Mouse (Mus musculus) MEL (cell line): Measurements from ENCODE around the gene Tpd52l1. TPM values are rescaled to one million over a fixed set of nuclear protein-coding genes. Genes with fewer than 3 reads are reported as not detected.

Source experiments
- DNase-seq: peaks from one replicate; pipeline ENCODE4 v3.0.0; 2011; ENCODE audit warnings: low read depth, low spot score
- H3K27ac ChIP-seq: 2 replicates; pipeline ENCODE4 v1.5.1; 2012; ENCODE audit warnings: low read depth, mild to moderate bottlenecking, control low read depth, low read length, moderate library complexity; ENCODE audit not compliant: control insufficient read depth
- H3K27me3 ChIP-seq, 2 experiments: fragments of 150-350 bp in 1 of 2; sonication (generic) in 1 of 2; 2 replicates each; pipeline ENCODE4 v1.6.1; 2012; ENCODE audit warnings: low read length in 2 of 2, mild to moderate bottlenecking in 2 of 2, improper control_type of control experiment in 1 of 2, moderate library complexity in 1 of 2; ENCODE audit not compliant: insufficient read depth in 2 of 2, control insufficient read depth in 1 of 2
- H3K36me3 ChIP-seq, 2 experiments: 2 replicates each; pipeline ENCODE4 v1.6.1; 2012 to 2014; ENCODE audit warnings: low read length in 2 of 2, improper control_type of control experiment in 1 of 2, inconsistent platforms in 1 of 2, mild to moderate bottlenecking in 1 of 2; ENCODE audit not compliant: insufficient read depth in 2 of 2, control insufficient read depth in 1 of 2
- H3K4me1 ChIP-seq, 2 experiments: fragments of 150-350 bp in 1 of 2; sonication (generic) in 1 of 2; 2 replicates each; pipeline ENCODE4 v1.6.1; 2012; ENCODE audit warnings: low read length in 2 of 2, improper control_type of control experiment in 1 of 2, mild to moderate bottlenecking in 1 of 2; ENCODE audit not compliant: insufficient read depth in 2 of 2, control insufficient read depth in 1 of 2
- H3K4me3 ChIP-seq, 2 experiments: fragments of 150-350 bp in 1 of 2; sonication (generic) in 1 of 2; 2 replicates each; pipeline ENCODE4 v1.5.1; 2012; ENCODE audit warnings: low read depth in 2 of 2, low read length in 2 of 2, mild to moderate bottlenecking in 2 of 2, moderate library complexity in 2 of 2, control low read depth in 1 of 2, improper control_type of control experiment in 1 of 2; ENCODE audit not compliant: control insufficient read depth in 1 of 2, insufficient read depth in 1 of 2
- H3K79me2 ChIP-seq: 2 replicates; pipeline ENCODE4 v1.6.1; 2012; ENCODE audit warnings: mild to moderate bottlenecking, low read length, moderate library complexity; ENCODE audit not compliant: control insufficient read depth, poor library complexity, insufficient read depth
- H3K9ac ChIP-seq: 2 replicates; pipeline ENCODE4 v1.6.1; 2012; ENCODE audit warnings: low read depth, mild to moderate bottlenecking, control low read depth, low read length, moderate library complexity; ENCODE audit not compliant: control insufficient read depth, poor library complexity, severe bottlenecking
- H3K9me3 ChIP-seq: fragments of 150-350 bp; sonication (generic); replicated peaks from 2 replicates; pipeline ENCODE4 v1.6.1; 2012; ENCODE audit warnings: mild to moderate bottlenecking, low read length, improper control_type of control experiment, moderate library complexity; ENCODE audit not compliant: insufficient read depth
- CHD1 ChIP-seq: IDR thresholded peaks from 2 replicates; pipeline ENCODE4 v1.6.1; 2012; ENCODE audit warnings: low read depth, mild to moderate bottlenecking, inconsistent platforms, low read length, improper control_type of control experiment
- CTCF ChIP-seq, 3 experiments: IDR thresholded peaks in 2 of 3; conservative IDR thresholded peaks in 1 of 3; 2 replicates each; pipeline ENCODE4 v1.5.1; 2011 to 2012; ENCODE audit warnings: low read length in 3 of 3, low read depth in 2 of 3, mild to moderate bottlenecking in 2 of 3, improper control_type of control experiment in 1 of 3, inconsistent platforms in 1 of 3, mixed read lengths in 1 of 3, moderate library complexity in 1 of 3; ENCODE audit not compliant: control insufficient read depth in 1 of 3, insufficient read depth in 1 of 3, poor library complexity in 1 of 3, severe bottlenecking in 1 of 3
- E2F4 ChIP-seq: IDR thresholded peaks from 2 replicates; pipeline ENCODE4 v1.6.1; 2011; ENCODE audit warnings: low read depth, low read length, improper control_type of control experiment, borderline replicate concordance
- ELF1 ChIP-seq: IDR thresholded peaks from 2 replicates; pipeline ENCODE4 v1.6.1; 2014; ENCODE audit warnings: low read depth, mild to moderate bottlenecking, inconsistent platforms, low read length, improper control_type of control experiment, moderate library complexity
- GABPA ChIP-seq: IDR thresholded peaks from 2 replicates; pipeline ENCODE4 v1.6.1; 2012; ENCODE audit warnings: low read depth, mild to moderate bottlenecking, inconsistent platforms, low read length, improper control_type of control experiment, moderate library complexity
- KAT2A ChIP-seq: conservative IDR thresholded peaks from 2 replicates; pipeline ENCODE4 v1.6.1; 2012; ENCODE audit warnings: low read depth, low read length, improper control_type of control experiment, inconsistent platforms
- MAFK ChIP-seq: IDR thresholded peaks from 2 replicates; pipeline ENCODE4 v1.6.1; 2011; ENCODE audit warnings: low read depth, mild to moderate bottlenecking, low read length, improper control_type of control experiment, borderline replicate concordance
- MAZ ChIP-seq: IDR thresholded peaks from 2 replicates; pipeline ENCODE4 v1.6.1; 2012; ENCODE audit warnings: low read depth, mild to moderate bottlenecking, inconsistent platforms, low read length, improper control_type of control experiment
- MEF2A ChIP-seq: IDR thresholded peaks from 2 replicates; pipeline ENCODE4 v1.6.1; 2014; ENCODE audit warnings: low read depth, mild to moderate bottlenecking, inconsistent platforms, low read length, improper control_type of control experiment; ENCODE audit not compliant: poor library complexity, insufficient replicate concordance, severe bottlenecking; ENCODE audit errors: extremely low read depth
- MXI1 ChIP-seq: IDR thresholded peaks from 2 replicates; pipeline ENCODE4 v1.6.1; 2011; ENCODE audit warnings: mild to moderate bottlenecking, low read depth, low read length, improper control_type of control experiment
- MYB ChIP-seq: IDR thresholded peaks from 2 replicates; pipeline ENCODE4 v1.6.1; 2011; ENCODE audit warnings: mild to moderate bottlenecking, low read depth, low read length, improper control_type of control experiment
- MYC ChIP-seq: IDR thresholded peaks from 2 replicates; pipeline ENCODE4 v1.6.1; 2011; ENCODE audit warnings: low read depth, mild to moderate bottlenecking, low read length, improper control_type of control experiment, moderate library complexity
- POLR2AphosphoS2 ChIP-seq: IDR thresholded peaks from 2 replicates; pipeline ENCODE4 v1.6.1; 2011; ENCODE audit warnings: low read length, improper control_type of control experiment
- RAD21 ChIP-seq: IDR thresholded peaks from 2 replicates; pipeline ENCODE4 v1.6.1; 2011; ENCODE audit warnings: mild to moderate bottlenecking, low read depth, low read length, improper control_type of control experiment
- RCOR1 ChIP-seq: IDR thresholded peaks from 2 replicates; pipeline ENCODE4 v1.6.1; 2012; ENCODE audit warnings: low read depth, mild to moderate bottlenecking, inconsistent platforms, low read length, improper control_type of control experiment
- TCF12 ChIP-seq: IDR thresholded peaks from 2 replicates; pipeline ENCODE4 v1.6.1; 2014; ENCODE audit warnings: low read depth, mild to moderate bottlenecking, inconsistent platforms, low read length, improper control_type of control experiment, moderate library complexity
- USF1 ChIP-seq: IDR thresholded peaks from 2 replicates; pipeline ENCODE4 v1.6.1; 2014; ENCODE audit warnings: low read depth, mild to moderate bottlenecking, inconsistent platforms, low read length, improper control_type of control experiment, moderate library complexity
- USF2 ChIP-seq, 2 experiments: IDR thresholded peaks; 2 replicates each; pipeline ENCODE4 v1.6.1; 2011 to 2012; ENCODE audit warnings: improper control_type of control experiment in 2 of 2, low read length in 2 of 2, borderline replicate concordance in 1 of 2, inconsistent platforms in 1 of 2, low read depth in 1 of 2, mild to moderate bottlenecking in 1 of 2; ENCODE audit not compliant: insufficient read depth in 1 of 2
- ZC3H11A ChIP-seq: IDR thresholded peaks from 2 replicates; pipeline ENCODE4 v1.6.1; 2012; ENCODE audit warnings: low read depth, mild to moderate bottlenecking, inconsistent platforms, low read length, improper control_type of control experiment
- ZKSCAN1 ChIP-seq: IDR thresholded peaks from 2 replicates; pipeline ENCODE4 v1.6.1; 2012; ENCODE audit warnings: low read depth, mild to moderate bottlenecking, inconsistent platforms, low read length, improper control_type of control experiment, moderate library complexity
- ZMIZ1 ChIP-seq: IDR thresholded peaks from 2 replicates; pipeline ENCODE4 v1.6.1; 2012; ENCODE audit warnings: low read depth, mild to moderate bottlenecking, inconsistent platforms, low read length, improper control_type of control experiment, moderate library complexity
- ZNF384 ChIP-seq: IDR thresholded peaks from 2 replicates; pipeline ENCODE4 v1.6.1; 2012; ENCODE audit warnings: low read depth, mild to moderate bottlenecking, inconsistent platforms, low read length, improper control_type of control experiment
- polyA plus RNA-seq, 2 experiments: library from polyadenylated mRNA; stranded (reverse) in 1 of 2; unstranded in 1 of 2; fragments of >175 nt in 1 of 2; fragments of >200 nt in 1 of 2; gene quantifications; 2 replicates each; pipeline versions ENCODE4 v1.2.1 to v1.2.4; 2012; ENCODE audit warnings: low replicate concordance in 2 of 2, low read depth in 1 of 2; ENCODE audit not compliant: insufficient read length in 2 of 2, insufficient read depth in 1 of 2, missing spikeins in 1 of 2
- total RNA-seq: library from RNA; depleted of rRNA; stranded (reverse); fragments of 300-350 nt; gene quantifications from 2 replicates; pipeline ENCODE4 v1.2.3, GENCODE M21; 2012

Gene Tpd52l1
- total and polyA plus RNA-seq, 3 experiments = not detected

GRCm38 (mm10) chr10:31336432-31336831 is 109.3 kb downstream of the Tpd52l1 start:
- H3K36me3 ChIP-seq = no peaks in the 10 kb centered on the region
- no peak overlapping the region for H3K9ac ChIP-seq
- TF ChIP-seq KAT2A (no peak), ZKSCAN1 (no peak), MEF2A (no peak), ZMIZ1 (no peak), RCOR1 (no peak)
- TF ChIP-seq, all 39 proteins: peak for 0
- no peaks in the 10 kb centered on the region for H3K79me2 ChIP-seq
- no peak for DNase-seq
- H3K27ac ChIP-seq = no peak overlapping the region
- H3K4me1 ChIP-seq = 0 out of 4 replicates have a peak, but pooled peaks cover 0 to 2% of the 10 kb centered on the region in 2 experiments
- H3K9me3 ChIP-seq = no peaks in the 10 kb centered on the region
- no peaks in the 10 kb centered on the region; a peak in 1 of 4 replicates for H3K27me3 ChIP-seq
- H3K4me3 ChIP-seq = no peak overlapping the region

- no peaks in the 10 kb centered on the region for H3K27me3 ChIP-seq
- no peak overlapping the region for H3K9ac ChIP-seq
- H3K9me3 ChIP-seq = no peaks in the 10 kb centered on the region
- no peak overlapping the region for H3K27ac ChIP-seq
- H3K79me2 ChIP-seq = no peaks in the 10 kb centered on the region
- peak; percentile 77 for TF ChIP-seq USF1
- TF ChIP-seq USF2 (IDR thresholded peaks at IDR 0.05; ENCODE audit: borderline replicate concordance in 1 of 2, insufficient read depth in 1 of 2, low read depth in 1 of 2, low read length in 2 of 2) = peak in 1 of 2 experiments; percentile 32; a peak in 1 of 4 replicates
- no peak for TF ChIP-seq ELF1
- no peak for TF ChIP-seq CTCF (IDR thresholded peaks at IDR 0.05 in 2 of 3, conservative IDR thresholded peaks at IDR 0.05 in 1 of 3; ENCODE audit: control insufficient read depth in 1 of 3, insufficient read depth in 1 of 3, low read depth in 2 of 3, low read length in 3 of 3, poor library complexity in 1 of 3, severe bottlenecking in 1 of 3)
- no peak for TF ChIP-seq GABPA
- no peak for TF ChIP-seq RCOR1
- no peak for TF ChIP-seq TCF12
- no peak overlapping the region for H3K4me3 ChIP-seq
- peaks cover 12 to 13% of the 10 kb centered on the region in 2 experiments for H3K4me1 ChIP-seq
- peak; percentile 13 for DNase-seq
- H3K36me3 ChIP-seq = peaks cover 0 to 10% of the 10 kb centered on the region in 2 experiments; a peak in 2 of 4 replicates
Measured at GRCm38 (mm10) chr10:31331225-31331775, 114.5 kb downstream of the Tpd52l1 start.

GRCm38 (mm10) chr10:31330286-31330962 is 115.3 kb downstream of the Tpd52l1 start:
- H3K9ac ChIP-seq = no peak overlapping the region
- peaks cover 12 to 13% of the 10 kb centered on the region in 2 experiments for H3K4me1 ChIP-seq
- no peaks in the 10 kb centered on the region for H3K79me2 ChIP-seq
- H3K27ac ChIP-seq = no peak overlapping the region
- H3K9me3 ChIP-seq = no peaks in the 10 kb centered on the region
- H3K4me3 ChIP-seq = no peak overlapping the region
- H3K27me3 ChIP-seq = no peaks in the 10 kb centered on the region
- peaks cover 0 to 10% of the 10 kb centered on the region in 2 experiments; a peak in 2 of 4 replicates for H3K36me3 ChIP-seq
- peak; percentile 49 for DNase-seq
- TF ChIP-seq ZNF384 (no peak), ZC3H11A (no peak), MYC (0 out of 2 replicates have a peak, but pooled peaks have one; percentile 46), MYB (0 out of 2 replicates have a peak, but pooled peaks have one; percentile 15), CHD1 (no peak), MAFK (no peak), RAD21 (no peak), E2F4 (no peak), TCF12 (peak; percentile 92), MEF2A (0 out of 2 replicates have a peak, but pooled peaks have one; percentile 7), MAZ (no peak), RCOR1 (peak; percentile 96), POLR2AphosphoS2 (0 out of 2 replicates have a peak, but pooled peaks have one; percentile 51), MXI1 (peak; percentile 35; the same call in 1 of the 2 replicates)
